Mouse (Mus musculus): ENCODE data around the gene Snca. TPM values are rescaled to one million over a fixed set of nuclear protein-coding genes. Genes with fewer than 3 reads are reported as not detected.

Snca gene
- total and polyA plus RNA-seq, 3 experiments: not detected

DNA sequence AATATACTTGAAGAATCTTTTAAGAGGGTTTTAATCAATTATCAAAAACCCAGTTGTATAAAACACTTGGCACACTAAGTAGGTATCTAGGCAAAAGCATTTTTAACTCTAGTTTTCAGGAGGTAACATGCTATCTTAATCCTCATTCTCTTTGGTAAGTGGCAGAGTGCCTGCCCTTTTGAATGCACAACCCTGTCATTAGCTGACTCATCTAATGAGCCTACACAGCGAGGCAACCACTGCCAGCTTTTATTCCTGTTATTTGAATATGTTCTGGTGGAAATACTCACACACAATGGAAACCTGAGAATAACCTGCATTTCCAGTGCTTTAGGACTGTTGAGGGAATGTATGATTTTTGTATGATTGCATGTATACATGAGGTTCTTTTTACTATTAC, 89.9 kb downstream of the Snca start:
- no peak for TF ChIP-seq E2F4 (IDR thresholded peaks at IDR 0.05; ENCODE audit: insufficient replicate concordance, low read depth, low read length)
- no peak for TF ChIP-seq TCF12 (IDR thresholded peaks at IDR 0.05; ENCODE audit: low read depth, low read length)
- TF ChIP-seq BHLHE40 (IDR thresholded peaks at IDR 0.05; ENCODE audit: low read depth, low read length): no peak
- no peak for TF ChIP-seq POLR2AphosphoS2 (IDR thresholded peaks at IDR 0.05; ENCODE audit: low read depth, low read length)
- no peak for TF ChIP-seq TBP (conservative IDR thresholded peaks at IDR 0.05; ENCODE audit: low read depth, low read length)
- no peak for TF ChIP-seq MXI1 (IDR thresholded peaks at IDR 0.05; ENCODE audit: low read depth, low read length)
- Histone ChIP-seq H3K4me2 (ENCODE audit: insufficient read depth, low read depth, poor library complexity, severe bottlenecking) (no peak overlapping the region), H3K27me3 (replicated peaks) (no peaks in the 10 kb centered on the region), H3K4me3 (replicated peaks in 1 of 3; ENCODE audit: low read depth in 2 of 3, low read length in 2 of 3, poor library complexity in 1 of 3) (no peak overlapping the region), H3K36me3 (replicated peaks in 1 of 2; ENCODE audit: control insufficient read depth in 1 of 2, insufficient read depth in 1 of 2, low read length in 1 of 2) (no peaks in the 10 kb centered on the region), H3K9me3 (replicated peaks; ENCODE audit: low read length) (peaks cover 34% of the 10 kb centered on the region), H3K27ac (ENCODE audit: insufficient read depth, low read depth) (no peak overlapping the region), H3K4me1 (ENCODE audit: control insufficient read depth in 1 of 2, insufficient read depth in 2 of 2) (no peaks in the 10 kb centered on the region), H3K79me2 (replicated peaks; ENCODE audit: control insufficient read depth, extremely low read depth, insufficient read depth, poor library complexity, severe bottlenecking) (no peaks in the 10 kb centered on the region), H3K9ac (ENCODE audit: insufficient read depth, low read depth) (no peak overlapping the region)
- no peak for DNase-seq (ENCODE audit: extremely low read depth)
- in situ Hi-C loops (cut with MboI; ENCODE audit: low pct_ligation_motif_present, low pct_unique_long_range_greater_than_20kb, low sequenced_read_pairs) (no loop called here), dilution Hi-C loops (cut with MboI; ENCODE audit: extremely low pct_ligation_motif_present, extremely low pct_unique_long_range_greater_than_20kb, low sequenced_read_pairs) (no loop called here)

DNA sequence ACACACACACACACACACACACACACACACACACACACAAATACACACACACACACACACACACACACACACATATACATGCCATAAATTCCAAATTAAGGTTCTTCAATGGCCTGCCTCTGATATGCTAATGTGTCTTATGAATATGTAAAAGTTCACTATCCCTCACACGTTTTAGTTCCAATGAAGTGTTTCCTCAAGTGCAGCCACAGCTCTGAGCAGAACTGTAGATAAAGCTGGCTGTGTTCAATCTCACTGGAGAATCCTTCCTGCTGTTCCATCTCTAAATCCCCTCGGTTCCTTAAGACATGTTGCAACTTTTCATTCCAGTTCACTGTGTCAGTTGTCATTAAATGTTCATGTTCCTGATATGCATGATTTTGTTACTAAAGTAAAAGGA, 98.5 kb downstream of the Snca start:
- DNase-seq (ENCODE audit: extremely low read depth): no peak
- H3K27ac ChIP-seq (ENCODE audit: insufficient read depth, low read depth): no peak overlapping the region
- H3K9ac ChIP-seq (ENCODE audit: insufficient read depth, low read depth): no peak overlapping the region
- no peak overlapping the region for H3K4me2 ChIP-seq (ENCODE audit: insufficient read depth, low read depth, poor library complexity, severe bottlenecking)
- H3K79me2 ChIP-seq (replicated peaks; ENCODE audit: control insufficient read depth, extremely low read depth, insufficient read depth, poor library complexity, severe bottlenecking): no peaks in the 10 kb centered on the region
- H3K27me3 ChIP-seq (replicated peaks): no peaks in the 10 kb centered on the region
- H3K36me3 ChIP-seq (replicated peaks in 1 of 2; ENCODE audit: control insufficient read depth in 1 of 2, insufficient read depth in 1 of 2, low read length in 1 of 2): no peaks in the 10 kb centered on the region
- H3K4me1 ChIP-seq (ENCODE audit: control insufficient read depth in 1 of 2, insufficient read depth in 2 of 2): no peaks in the 10 kb centered on the region
- in situ Hi-C loops (cut with MboI; ENCODE audit: low pct_ligation_motif_present, low pct_unique_long_range_greater_than_20kb, low sequenced_read_pairs) (no loop called here), dilution Hi-C loops (cut with MboI; ENCODE audit: extremely low pct_ligation_motif_present, extremely low pct_unique_long_range_greater_than_20kb, low sequenced_read_pairs) (no loop called here)
- peaks cover 25% of the 10 kb centered on the region for H3K9me3 ChIP-seq (replicated peaks; ENCODE audit: low read length)
- TF ChIP-seq TCF12 (IDR thresholded peaks at IDR 0.05; ENCODE audit: low read depth, low read length): no peak
- TF ChIP-seq SMC3 (IDR thresholded peaks at IDR 0.05; ENCODE audit: low read depth, low read length): no peak
- no peak for TF ChIP-seq PAX5 (IDR thresholded peaks at IDR 0.05; ENCODE audit: low read length)
- TF ChIP-seq GABPA (IDR thresholded peaks at IDR 0.05; ENCODE audit: insufficient replicate concordance, low read depth, low read length): no peak
- no peak for TF ChIP-seq MAX (IDR thresholded peaks at IDR 0.05; ENCODE audit: low read length)
- TF ChIP-seq TBP (conservative IDR thresholded peaks at IDR 0.05; ENCODE audit: low read depth, low read length): no peak
- TF ChIP-seq MAZ (IDR thresholded peaks at IDR 0.05; ENCODE audit: low read depth, low read length): no peak
- TF ChIP-seq UBTF (IDR thresholded peaks at IDR 0.05; ENCODE audit: low read depth, low read length): no peak
- no peak for TF ChIP-seq SIN3A (IDR thresholded peaks at IDR 0.05; ENCODE audit: low read length)
- TF ChIP-seq MEF2A (IDR thresholded peaks at IDR 0.05; ENCODE audit: borderline replicate concordance, low read depth, low read length): no peak
- TF ChIP-seq POLR2A (IDR thresholded peaks at IDR 0.05; ENCODE audit: low read depth, low read length): no peak
- TF ChIP-seq ELF1 (IDR thresholded peaks at IDR 0.05; ENCODE audit: low read depth, low read length): no peak
- TF ChIP-seq EP300 (IDR thresholded peaks at IDR 0.05; ENCODE audit: low read length): no peak
- TF ChIP-seq MYC (IDR thresholded peaks at IDR 0.05; ENCODE audit: low read depth, low read length): no peak
- no peak for TF ChIP-seq JUND (conservative IDR thresholded peaks at IDR 0.05; ENCODE audit: low read depth, low read length)
- no peak for TF ChIP-seq E2F4 (IDR thresholded peaks at IDR 0.05; ENCODE audit: insufficient replicate concordance, low read depth, low read length)
- TF ChIP-seq ZNF384 (IDR thresholded peaks at IDR 0.05; ENCODE audit: low read depth, low read length): no peak
- no peak for TF ChIP-seq RAD21 (IDR thresholded peaks at IDR 0.05; ENCODE audit: low read depth, low read length)
- no peak overlapping the region for H3K4me3 ChIP-seq (replicated peaks in 1 of 3; ENCODE audit: low read depth in 2 of 3, low read length in 2 of 3, poor library complexity in 1 of 3)

Measured in CH12.LX (cell line).